Mouse (Mus musculus) macrophage (primary cell): ENCODE results near the gene Armc6. TPM values are rescaled to one million over a fixed set of nuclear protein-coding genes. Genes with fewer than 3 reads are reported as not detected.

Source experiments
- polyA plus RNA-seq: library from polyadenylated mRNA; stranded (reverse); fragments of 250-400 nt; gene quantifications from 3 replicates; pipeline ENCODE4 v1.2.4, GENCODE M21; 2018; ENCODE audit warnings: inconsistent platforms

The Armc6 gene
- polyA plus RNA-seq, 1 experiment from 2014 or later = 1.4 TPM

Other genes starting within 250 kb of the Armc6 start
- 38.2 to 65.2 TPM (median 54.8 TPM) in 3 replicates for gene Gatad2a, start 238.1 kb downstream of the Armc6 start, polyA plus RNA-seq
- gene Mau2, start 191.7 kb downstream of the Armc6 start, polyA plus RNA-seq = 11.9 to 29.5 TPM (median 18.7 TPM) in 3 replicates
- gene Sugp1, start 191.7 kb downstream of the Armc6 start, polyA plus RNA-seq = 21.0 to 34.1 TPM (median 22.9 TPM) in 3 replicates
- gene Tm6sf2, start 161.5 kb downstream of the Armc6 start, polyA plus RNA-seq = 0.10 TPM in 1 of 3 replicates, not detected in the others
- gene Hapln4, start 151.0 kb downstream of the Armc6 start, polyA plus RNA-seq = 0.03 TPM in 1 of 3 replicates, not detected in the others
- gene Ncan, start 113.6 kb downstream of the Armc6 start, polyA plus RNA-seq = not detected in 3 replicates
- 18.4 to 44.2 TPM (median 25.7 TPM) in 3 replicates for gene Nr2c2ap, start 103.1 kb downstream of the Armc6 start, polyA plus RNA-seq
- gene Rfxank, start 95.3 kb downstream of the Armc6 start, polyA plus RNA-seq = 4.5 to 7.7 TPM (median 7.3 TPM) in 3 replicates
- 31.7 to 53.1 TPM (median 41.2 TPM) in 3 replicates for gene Borcs8, start 95.0 kb downstream of the Armc6 start, polyA plus RNA-seq
- not detected in 3 replicates for gene Mef2b, start 94.8 kb downstream of the Armc6 start, polyA plus RNA-seq
- 11.2 to 20.0 TPM (median 16.3 TPM) in 3 replicates for gene Tmem161a, start 62.1 kb downstream of the Armc6 start, polyA plus RNA-seq
- gene Slc25a42, start 22.2 kb downstream of the Armc6 start, polyA plus RNA-seq = 1.1 to 1.2 TPM (median 1.1 TPM) in 3 replicates
- gene Sugp2, start 240 bp downstream of the Armc6 start, polyA plus RNA-seq = 4.7 to 13.3 TPM (median 13.0 TPM) in 3 replicates
- gene Homer3, start 48.4 kb upstream of the Armc6 start, polyA plus RNA-seq = 26.3 to 47.9 TPM (median 46.2 TPM) in 3 replicates
- 17.5 to 26.0 TPM (median 20.5 TPM) in 3 replicates for gene Ddx49, start 68.0 kb upstream of the Armc6 start, polyA plus RNA-seq
- gene Cope, start 68.1 kb upstream of the Armc6 start, polyA plus RNA-seq = 78.2 to 115 TPM (median 98.8 TPM) in 3 replicates
- not detected in 3 replicates for gene Cers1, start 81.3 kb upstream of the Armc6 start, polyA plus RNA-seq
- gene Gdf1, start 95.4 kb upstream of the Armc6 start, polyA plus RNA-seq = not detected in 3 replicates
- gene Upf1, start 118.8 kb upstream of the Armc6 start, polyA plus RNA-seq = 19.3 to 31.3 TPM (median 30.1 TPM) in 3 replicates
- 0.20 to 0.42 TPM in 2 of 3 replicates, not detected in the other for gene Comp, start 139.1 kb upstream of the Armc6 start, polyA plus RNA-seq
- 3.6 to 9.4 TPM (median 4.1 TPM) in 3 replicates for gene Crtc1, start 205.1 kb upstream of the Armc6 start, polyA plus RNA-seq
- 5.9 to 7.7 TPM (median 7.4 TPM) in 3 replicates for gene Klhl26, start 242.5 kb upstream of the Armc6 start, polyA plus RNA-seq